Mouse (Mus musculus) hindbrain, embryonic 12.5 days (tissue): ENCODE results near the gene Cdk5. TPM values are rescaled to one million over a fixed set of nuclear protein-coding genes. Genes with fewer than 3 reads are reported as not detected.

ENCODE experiments used
- ATAC-seq: fragments of 200-750 bp; cut with Nextera tagmentation; 2 replicates; pipeline ENCODE4 v1.8.0; 2017; ENCODE audit warnings: moderate TSS enrichment; ENCODE audit not compliant: low FRiP score
- H3K27ac ChIP-seq: fragments of 300-500 bp; sonication (generic); 2 replicates; pipeline ENCODE4 v1.5.1; 2016; ENCODE audit warnings: mild to moderate bottlenecking
- H3K27me3 ChIP-seq: fragments of 300-500 bp; sonication (generic); 2 replicates; pipeline ENCODE4 v1.6.1; 2016; ENCODE audit warnings: mild to moderate bottlenecking
- H3K36me3 ChIP-seq: fragments of 300-500 bp; sonication (generic); 2 replicates; pipeline ENCODE4 v1.6.1; 2016; ENCODE audit warnings: mild to moderate bottlenecking
- H3K4me1 ChIP-seq: fragments of 300-500 bp; sonication (generic); 2 replicates; pipeline ENCODE4 v1.6.1; 2016
- H3K4me2 ChIP-seq: fragments of 300-500 bp; sonication (generic); replicated peaks from 2 replicates; pipeline ENCODE4 v1.6.1; 2016; ENCODE audit warnings: mild to moderate bottlenecking
- H3K4me3 ChIP-seq: fragments of 300-500 bp; sonication (generic); 2 replicates; pipeline ENCODE4 v1.5.1; 2016; ENCODE audit warnings: mild to moderate bottlenecking
- H3K9ac ChIP-seq: fragments of 300-500 bp; sonication (generic); 2 replicates; pipeline ENCODE4 v1.6.1; 2016; ENCODE audit warnings: mild to moderate bottlenecking, moderate library complexity
- H3K9me3 ChIP-seq: fragments of 300-500 bp; sonication (generic); replicated peaks from 2 replicates; pipeline ENCODE4 v1.6.1; 2016; ENCODE audit warnings: mild to moderate bottlenecking
- WGBS: fragments of 180-500 bp; shearing (Covaris S2); methylation state at CpG from one replicate; pipeline ENCODE4 v1.1.7; 2016; 5-methylcytosine and 5-hydroxymethylcytosine counted together
- polyA plus RNA-seq: library from polyadenylated mRNA; unstranded; fragments of >200 nt; fragmentation: Nextera tagmentation; extraction: Ambion mirVana; gene quantifications from 2 replicates; pipeline ENCODE4 v1.2.1, GENCODE M21; 2016

Gene Cdk5
- polyA plus RNA-seq, 1 experiment from 2014 or later, result 61.0 TPM

DNA sequence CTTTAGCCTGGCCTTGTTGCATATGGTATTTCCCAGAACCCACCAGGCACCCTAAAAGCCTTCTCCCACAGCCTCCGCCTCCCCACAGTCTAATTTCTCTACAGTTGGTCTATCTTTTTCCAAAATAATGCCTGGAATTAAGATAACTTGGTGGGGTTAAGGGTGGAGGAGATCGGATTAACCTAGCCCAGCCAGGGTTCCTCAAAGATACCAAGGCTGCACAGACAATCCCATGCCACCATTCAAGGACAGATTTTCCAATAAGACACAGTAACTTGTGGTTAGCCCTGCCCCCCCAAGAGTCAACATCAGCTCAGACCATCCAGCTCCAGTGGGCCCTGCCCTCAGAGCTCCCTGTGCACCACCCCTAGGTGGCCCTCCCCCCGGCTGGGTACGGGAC is 42.8 kb downstream of the Cdk5 start:
- no peak overlapping the region for H3K27ac ChIP-seq
- peaks cover 9% of the 10 kb centered on the region for H3K27me3 ChIP-seq
- no peak for ATAC-seq
- peaks cover 11% of the 10 kb centered on the region for H3K4me1 ChIP-seq
- H3K9me3 ChIP-seq, result no peaks in the 10 kb centered on the region
- no peak overlapping the region for H3K9ac ChIP-seq
- no peak overlapping the region for H3K4me2 ChIP-seq
- 96% methylated on average over 4 of the region's 4 CpGs for WGBS
- H3K4me3 ChIP-seq, result no peak overlapping the region
- H3K36me3 ChIP-seq, result no peaks in the 10 kb centered on the region

GRCm38 (mm10) chr5:24379501-24379900 is 43.8 kb downstream of the Cdk5 start:
- Histone ChIP-seq H3K9me3 (no peaks in the 10 kb centered on the region), H3K9ac (no peak overlapping the region), H3K27ac (no peak overlapping the region), H3K4me2 (no peak overlapping the region), H3K4me3 (no peak overlapping the region), H3K36me3 (no peaks in the 10 kb centered on the region), H3K27me3 (peaks cover 1% of the 10 kb centered on the region; the same call in 1 of the 2 replicates), H3K4me1 (peaks cover 11% of the 10 kb centered on the region)
- no peak for ATAC-seq
- WGBS, result 69% methylated on average over 4 of the region's 4 CpGs

DNA sequence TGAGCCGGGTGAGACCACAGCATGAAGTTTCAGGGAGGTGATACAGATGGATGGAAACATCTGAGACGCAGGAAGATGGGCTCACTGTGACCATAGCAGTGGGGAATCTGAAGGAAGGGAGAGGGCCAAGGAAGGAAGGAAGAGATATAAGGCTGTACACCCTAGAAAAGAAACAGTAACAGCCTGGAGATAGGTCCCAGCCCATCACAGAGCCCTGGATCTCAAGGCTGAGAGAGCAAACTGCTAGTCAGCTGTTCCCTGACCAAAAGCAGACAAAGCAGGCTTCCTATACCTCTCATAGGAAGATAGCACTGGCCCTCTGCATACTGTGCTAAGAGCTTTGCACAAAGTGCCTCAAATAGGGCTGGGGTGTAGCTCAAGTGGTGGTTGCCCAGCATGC is 44.6 kb downstream of the Cdk5 start:
- WGBS, result 82% methylated on average over 2 of the region's 2 CpGs
- H3K27me3 ChIP-seq, result no peaks in the 10 kb centered on the region
- no peak overlapping the region for H3K4me3 ChIP-seq

DNA sequence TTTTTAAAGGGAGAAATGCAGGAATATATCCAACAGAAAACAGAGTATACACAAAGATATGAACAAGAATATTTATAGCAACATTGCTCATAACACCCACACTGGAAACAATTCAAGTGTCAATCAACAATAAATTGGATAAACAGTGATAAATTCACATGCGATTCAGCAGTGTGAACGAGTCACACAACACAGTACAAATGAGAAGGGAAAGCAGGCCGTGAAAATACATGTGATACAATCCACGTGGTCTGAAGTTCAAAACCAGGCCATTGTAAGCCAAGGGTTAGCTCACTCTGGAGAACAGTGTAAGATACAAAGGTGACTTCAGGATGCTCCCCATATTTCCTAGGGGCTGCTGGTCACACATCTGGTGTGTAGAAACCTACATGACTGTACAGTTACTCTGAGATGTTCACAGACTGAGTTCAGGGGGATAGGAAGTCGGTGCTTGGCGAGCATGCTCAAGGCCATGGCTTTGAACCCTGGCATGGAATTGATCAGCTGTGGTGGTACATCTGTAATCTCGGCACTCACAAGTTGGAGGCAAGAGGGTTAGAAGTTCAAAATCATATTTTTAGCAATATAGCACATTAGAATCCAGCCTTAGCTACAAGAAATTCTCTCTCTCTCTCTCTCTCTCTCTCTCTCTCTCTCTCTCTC is 48.5 kb downstream of the Cdk5 start:
- Histone ChIP-seq H3K9ac (no peak overlapping the region), H3K36me3 (no peaks in the 10 kb centered on the region), H3K4me1 (no peaks in the 10 kb centered on the region), H3K27me3 (no peaks in the 10 kb centered on the region), H3K4me2 (no peak overlapping the region), H3K27ac (no peak overlapping the region), H3K4me3 (no peak overlapping the region), H3K9me3 (no peaks in the 10 kb centered on the region)
- WGBS, result 87% methylated on average over 7 of the region's 7 CpGs
- ATAC-seq, result no peak

More for the DNA sequence above, 44.6 kb downstream of the Cdk5 start:
- H3K27ac ChIP-seq, result no peak overlapping the region
- no peak overlapping the region for H3K4me2 ChIP-seq
- no peak for ATAC-seq
- H3K9me3 ChIP-seq, result no peaks in the 10 kb centered on the region
- H3K4me1 ChIP-seq, result peaks cover 7% of the 10 kb centered on the region; the same call in 1 of the 2 replicates
- H3K9ac ChIP-seq, result no peak overlapping the region
- H3K36me3 ChIP-seq, result no peaks in the 10 kb centered on the region

DNA sequence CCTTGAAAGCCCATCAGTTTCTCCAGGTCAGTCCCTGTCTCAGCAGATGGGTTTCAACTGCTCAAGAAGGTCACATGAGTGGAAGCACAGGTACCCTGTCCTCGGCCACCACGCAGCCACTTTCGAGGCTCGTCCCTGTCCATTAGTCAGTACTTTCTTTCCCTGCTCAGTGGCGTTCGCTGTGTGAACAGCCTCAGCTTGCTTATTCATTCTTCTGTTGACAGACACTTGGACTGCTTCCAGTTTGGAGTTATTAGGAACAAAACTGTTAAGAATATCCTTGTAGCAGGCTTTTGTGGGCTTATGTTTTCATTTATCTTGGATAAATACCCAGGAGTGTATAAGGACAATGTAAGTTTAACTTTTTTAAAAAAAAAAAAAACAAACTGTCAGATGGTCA is 49.1 kb downstream of the Cdk5 start:
- no peak for ATAC-seq
- Histone ChIP-seq H3K27me3 (no peaks in the 10 kb centered on the region), H3K4me1 (no peaks in the 10 kb centered on the region), H3K9ac (no peak overlapping the region), H3K27ac (no peak overlapping the region), H3K4me2 (no peak overlapping the region), H3K9me3 (no peaks in the 10 kb centered on the region), H3K4me3 (no peak overlapping the region), H3K36me3 (no peaks in the 10 kb centered on the region)
- WGBS, result 48% methylated on average over 6 of the region's 6 CpGs

DNA sequence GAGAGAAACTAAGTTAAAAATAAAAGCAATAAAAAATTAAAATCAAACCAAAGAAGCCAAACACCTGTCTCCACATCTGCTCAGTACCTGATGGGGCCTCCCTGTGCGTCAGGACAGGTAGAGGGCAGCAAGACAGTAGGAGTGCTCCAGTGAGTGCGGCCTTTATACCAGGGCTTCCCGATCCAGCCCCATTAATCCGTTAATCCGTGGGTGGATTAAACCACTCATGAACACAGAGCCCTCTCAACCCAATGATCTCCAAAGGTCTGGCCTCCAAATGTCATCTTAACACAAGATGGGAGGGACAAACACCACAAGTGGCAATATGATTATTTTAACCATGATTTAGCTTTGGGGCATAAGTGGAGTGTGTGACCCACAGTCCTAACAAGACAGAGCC is 49.5 kb downstream of the Cdk5 start:
- Histone ChIP-seq H3K4me2 (no peak overlapping the region), H3K36me3 (no peaks in the 10 kb centered on the region), H3K4me3 (no peak overlapping the region), H3K4me1 (no peaks in the 10 kb centered on the region), H3K27ac (no peak overlapping the region), H3K9me3 (no peaks in the 10 kb centered on the region), H3K9ac (no peak overlapping the region), H3K27me3 (no peaks in the 10 kb centered on the region)
- ATAC-seq, result no peak
- WGBS, result 83% methylated on average over 5 of the region's 5 CpGs

DNA sequence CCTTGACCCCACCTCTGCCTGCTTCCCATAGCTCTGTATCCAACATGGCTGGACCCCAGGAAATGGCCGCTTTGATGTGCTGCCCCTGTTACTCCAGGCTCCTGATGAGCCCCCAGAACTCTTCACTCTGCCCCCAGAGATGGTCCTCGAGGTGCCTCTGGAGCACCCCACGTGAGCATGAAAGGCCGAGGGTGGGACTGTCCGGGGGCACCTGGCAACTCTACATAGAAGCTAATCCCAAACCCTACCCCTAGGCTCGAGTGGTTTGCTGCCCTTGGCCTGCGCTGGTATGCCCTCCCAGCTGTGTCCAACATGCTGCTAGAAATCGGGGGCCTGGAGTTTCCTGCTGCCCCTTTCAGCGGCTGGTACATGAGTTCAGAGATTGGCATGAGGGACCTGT is 53.6 kb downstream of the Cdk5 start:
- ATAC-seq, result no peak
- no peaks in the 10 kb centered on the region for H3K27me3 ChIP-seq
- H3K9me3 ChIP-seq, result no peaks in the 10 kb centered on the region
- H3K27ac ChIP-seq, result no peak overlapping the region
- H3K4me2 ChIP-seq, result no peak overlapping the region
- no peak overlapping the region for H3K4me3 ChIP-seq
- H3K9ac ChIP-seq, result no peak overlapping the region
- no peaks in the 10 kb centered on the region for H3K4me1 ChIP-seq
- H3K36me3 ChIP-seq, result no peaks in the 10 kb centered on the region
- 78% methylated on average over 9 of the region's 9 CpGs for WGBS

Other genes starting within 250 kb of the Cdk5 start
- 14.6 and 17.4 TPM in 2 replicates for gene Kcnh2, start 71.9 kb downstream of the Cdk5 start, polyA plus RNA-seq
- gene Nos3, start 58.7 kb downstream of the Cdk5 start, polyA plus RNA-seq, result 8.8 and 9.0 TPM in 2 replicates
- gene Atg9b, start 31.4 kb downstream of the Cdk5 start, polyA plus RNA-seq, result 0.35 and 0.46 TPM in 2 replicates
- gene Abcb8, start 29.9 kb downstream of the Cdk5 start, polyA plus RNA-seq, result 38.7 and 43.5 TPM in 2 replicates
- 1.0 and 1.2 TPM in 2 replicates for gene Asic3, start 10.1 kb downstream of the Cdk5 start, polyA plus RNA-seq
- 38.1 and 39.9 TPM in 2 replicates for gene Slc4a2, start 307 bp upstream of the Cdk5 start, polyA plus RNA-seq
- gene Fastk, start 21.8 kb upstream of the Cdk5 start, polyA plus RNA-seq, result 109 and 113 TPM in 2 replicates
- gene Tmub1, start 24.3 kb upstream of the Cdk5 start, polyA plus RNA-seq, result 32.6 and 36.7 TPM in 2 replicates
- gene Agap3, start 28.6 kb upstream of the Cdk5 start, polyA plus RNA-seq, result 83.7 and 86.2 TPM in 2 replicates
- gene Gbx1, start 103.7 kb upstream of the Cdk5 start, polyA plus RNA-seq, result 5.6 and 6.7 TPM in 2 replicates
- gene Asb10, start 117.4 kb upstream of the Cdk5 start, polyA plus RNA-seq, result 0.32 and 0.42 TPM in 2 replicates
- gene 4931409K22Rik, start 133.3 kb upstream of the Cdk5 start, polyA plus RNA-seq, result not detected in 2 replicates
- 108 and 110 TPM in 2 replicates for gene Abcf2, start 153.9 kb upstream of the Cdk5 start, polyA plus RNA-seq
- 22.3 and 23.1 TPM in 2 replicates for gene Chpf2, start 163.2 kb upstream of the Cdk5 start, polyA plus RNA-seq
- gene Smarcd3, start 200.9 kb upstream of the Cdk5 start, polyA plus RNA-seq, result 78.4 and 83.2 TPM in 2 replicates